Mouse (Mus musculus) ES-E14 (cell line): ENCODE measurements around the gene Bbs12.

Experiments used
- CHD2 ChIP-seq: IDR thresholded peaks from 2 replicates; pipeline ENCODE4 v1.6.1; 2014; ENCODE audit warnings: mild to moderate bottlenecking, low read depth, low read length, inconsistent platforms
- HCFC1 ChIP-seq: IDR thresholded peaks from 2 replicates; pipeline ENCODE4 v1.6.1; 2012; ENCODE audit warnings: low read length, inconsistent platforms, borderline replicate concordance; ENCODE audit not compliant: insufficient read depth
- MAFK ChIP-seq: IDR thresholded peaks from 2 replicates; pipeline ENCODE4 v1.6.1; 2014; ENCODE audit warnings: mild to moderate bottlenecking, low read depth, low read length, inconsistent platforms; ENCODE audit not compliant: insufficient read depth
- ZNF384 ChIP-seq: IDR thresholded peaks from 2 replicates; pipeline ENCODE4 v1.6.1; 2012; ENCODE audit warnings: low read depth, low read length, inconsistent platforms

DNA sequence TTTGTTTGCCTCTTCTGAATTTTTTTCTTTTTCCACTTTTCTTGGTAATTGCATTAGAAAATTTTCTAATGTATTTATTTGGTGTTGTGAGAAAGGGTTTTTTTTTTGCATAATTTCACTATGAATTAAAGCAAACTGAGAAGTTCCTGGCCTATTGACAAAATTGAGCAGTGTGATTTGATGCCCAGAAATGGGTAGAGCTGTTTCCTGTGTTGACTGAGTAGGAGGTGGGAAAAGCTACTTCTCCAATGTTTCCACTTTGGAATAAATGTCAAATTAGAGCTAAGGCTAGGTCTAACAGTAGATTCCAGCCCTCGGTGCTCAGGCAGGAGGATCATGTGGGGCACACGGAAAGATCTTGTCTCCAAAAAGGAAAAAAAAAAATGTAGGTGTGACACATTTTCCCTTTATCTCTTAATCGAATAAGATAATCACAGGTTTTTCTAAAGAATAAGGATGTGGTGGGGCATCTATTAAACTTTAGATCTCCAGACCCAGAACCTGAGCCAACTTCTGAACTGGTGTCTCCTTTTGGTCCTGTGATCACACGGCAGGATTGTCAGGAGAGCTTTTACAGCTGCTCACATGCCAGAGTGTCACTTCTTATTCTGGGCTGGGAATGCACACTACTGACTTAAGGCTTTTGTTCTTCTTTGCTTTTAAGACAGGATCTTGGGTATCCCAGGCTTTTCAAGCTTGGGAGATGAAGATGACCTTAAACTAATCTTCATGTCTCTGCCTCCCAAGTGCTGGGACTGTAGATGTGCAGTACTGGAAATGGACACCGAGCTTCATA lies 13.2 kb downstream of the Bbs12 start:
- TF ChIP-seq HCFC1 (no peak), CHD2 (no peak), MAFK (no peak), ZNF384 (no peak)
